Mouse (Mus musculus): ENCODE measurements around the gene Dyrk1b.

DNA sequence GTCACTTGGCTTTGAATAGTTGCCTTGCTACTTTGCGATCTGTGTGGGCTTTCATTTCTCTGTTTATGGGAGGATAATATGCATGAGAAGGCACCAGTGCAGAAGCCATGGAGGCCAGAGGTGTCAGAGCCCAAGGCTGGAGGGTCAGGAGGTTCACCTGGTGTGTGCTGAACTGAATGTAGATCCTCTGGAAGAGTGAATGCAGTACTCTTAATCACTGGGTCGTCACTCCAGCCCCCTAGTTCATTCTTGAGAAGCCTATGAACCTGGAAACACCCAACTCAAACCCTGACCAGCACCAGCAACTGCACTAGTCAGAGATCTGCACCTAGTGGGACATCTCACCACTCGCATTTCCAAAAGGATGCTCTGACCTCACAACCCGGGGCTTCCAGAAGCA lies 19.8 kb downstream of the Dyrk1b start:
- no peak for TF ChIP-seq CTCF (IDR thresholded peaks at IDR 0.05; ENCODE audit: extremely low read depth, insufficient read depth, insufficient read length, insufficient replicate concordance)
- TF ChIP-seq POLR2A (IDR thresholded peaks at IDR 0.05; ENCODE audit: low read depth, low read length), result no peak

Data from spleen, adult 2 months (tissue).